Mouse (Mus musculus) ovary, postnatal 10 days (tissue): ENCODE data around the gene Clgn.
A peak's percentile ranks its signal among the peaks of the same experiment; 100 is the strongest.

ENCODE experiments used
- DNase-seq: peaks from one replicate; pipeline ENCODE4 v3.0.0; 2022; ENCODE audit warnings: low spot score

Gene Clgn

GRCm38 (mm10) chr8:83389316-83390005, at the start of gene Clgn:
Gene Clgn (plus strand): TSS chr8:83389867.
- peak; percentile 24 for DNase-seq

- no peak for DNase-seq
Observed at GRCm38 (mm10) chr8:83342076-83342475, 47.6 kb upstream of the Clgn start.

GRCm38 (mm10) chr8:83342693-83343092, 47.0 kb upstream of the Clgn start:
- no peak for DNase-seq

DNA sequence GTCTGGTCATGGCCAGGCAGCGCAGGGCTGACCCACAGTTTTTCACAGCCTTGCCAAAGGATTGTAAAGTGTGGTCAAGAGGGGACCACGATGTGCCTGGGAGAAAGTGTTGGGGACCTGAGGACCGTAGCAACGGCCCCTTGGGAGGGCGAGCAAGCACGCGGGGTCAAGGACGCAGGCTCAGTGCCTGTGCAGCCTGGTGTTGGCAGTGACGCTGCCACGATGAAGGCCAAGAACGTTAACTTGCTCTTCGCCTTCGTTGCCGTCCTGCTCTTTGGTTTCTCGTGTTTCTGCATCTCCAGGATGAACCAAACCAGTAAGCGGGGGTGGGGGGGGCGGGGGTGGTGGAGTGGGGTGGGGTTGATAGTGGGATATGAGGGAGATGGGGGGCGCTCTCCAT, 41.4 kb upstream of the Clgn start, which contains the start of gene Mgat4d:
Mgat4d (plus strand) TSS at position 209 of the 400 bp plus-strand sequence.
- DNase-seq = no peak

DNA sequence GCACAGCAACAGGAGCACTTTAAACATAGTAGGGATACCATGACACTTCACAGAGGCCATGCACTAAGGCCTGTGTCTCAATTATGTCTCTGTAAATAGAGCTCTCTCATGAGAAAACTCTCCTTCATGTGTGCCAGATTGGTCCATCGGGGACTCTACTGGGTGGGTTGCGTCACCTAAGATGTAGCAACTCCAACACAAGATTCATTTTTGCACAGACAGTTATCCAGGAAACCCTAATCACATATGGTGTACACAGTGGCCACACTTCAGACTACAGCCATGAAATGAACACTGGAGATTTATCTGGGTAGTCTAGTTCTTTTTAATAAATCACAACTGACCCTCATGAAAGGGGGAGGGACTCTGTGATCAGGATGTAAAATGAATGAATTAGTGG, 38.4 kb upstream of the Clgn start:
- DNase-seq = no peak

DNA sequence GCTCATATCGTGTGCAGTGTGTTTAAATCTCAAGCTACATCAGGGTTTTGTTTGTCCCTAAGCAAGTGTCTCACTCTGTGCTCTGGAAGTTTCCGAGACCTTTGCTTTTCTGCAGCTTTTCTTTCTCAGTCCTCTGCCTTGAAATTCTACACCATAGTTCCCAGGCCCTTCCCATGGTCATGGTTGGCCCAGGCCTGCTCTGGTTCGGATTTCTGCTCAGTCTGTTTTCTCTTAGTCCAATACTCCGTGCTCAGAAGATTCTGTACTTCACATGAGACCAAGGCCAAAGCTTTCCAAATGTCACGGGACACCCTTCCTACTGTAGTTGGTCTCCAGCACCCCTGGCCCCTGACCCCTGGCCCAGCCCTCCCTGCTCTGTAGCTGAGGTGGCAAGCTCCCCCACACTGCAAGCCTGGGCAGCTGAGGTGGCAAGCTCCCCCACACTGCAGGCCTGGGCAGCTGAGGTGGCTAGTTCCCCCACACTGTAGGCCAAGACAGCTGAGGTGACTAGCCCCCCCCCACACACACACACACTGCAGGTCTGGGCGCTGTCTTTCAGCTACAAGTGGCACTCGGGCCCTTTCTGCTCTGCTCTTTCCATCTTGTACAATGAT, 26.4 kb upstream of the Clgn start:
- no peak for DNase-seq

GRCm38 (mm10) chr8:83377231-83377630, 12.4 kb upstream of the Clgn start:
- DNase-seq = no peak

DNA sequence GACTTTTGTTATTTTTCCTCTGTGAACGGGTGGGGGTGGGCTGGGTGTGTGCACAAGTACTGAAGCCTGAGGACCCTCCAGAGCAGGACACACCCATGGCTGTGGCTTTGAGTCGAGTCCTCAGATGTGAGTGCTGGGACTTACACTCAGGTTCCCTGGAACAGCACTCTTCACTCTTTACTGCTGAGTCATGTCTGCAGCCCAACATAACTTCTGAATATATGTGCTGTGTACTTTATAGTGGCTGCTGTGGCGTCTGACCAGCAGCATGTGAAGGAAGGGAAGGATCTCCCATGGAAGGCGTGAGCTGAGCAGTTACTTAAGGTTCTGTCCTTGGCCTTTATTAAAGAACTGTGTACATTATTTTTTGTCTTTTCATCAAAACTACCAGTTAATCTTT, 9.5 kb upstream of the Clgn start:
- no peak for DNase-seq

DNA sequence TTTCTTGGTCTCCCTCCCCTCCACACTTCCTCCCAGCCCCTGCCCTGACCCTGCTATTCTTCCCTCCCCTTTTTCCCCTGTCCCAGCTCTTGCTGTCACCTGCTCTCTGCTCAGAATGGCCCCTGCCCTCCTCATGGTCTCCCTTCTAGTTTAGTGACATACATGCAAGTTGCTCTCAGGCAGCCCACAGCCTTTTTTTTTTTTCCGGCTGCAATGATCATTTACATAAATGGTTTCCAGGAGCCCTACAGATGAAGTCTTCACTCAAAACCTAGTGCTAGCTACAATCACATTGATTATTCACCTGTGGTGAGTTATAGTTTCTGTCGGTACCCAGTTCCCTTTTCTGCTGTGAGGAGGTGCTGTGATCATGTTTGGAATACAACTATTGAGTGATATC, 8.7 kb upstream of the Clgn start:
- DNase-seq = no peak

GRCm38 (mm10) chr8:83382850-83383249, 6.8 kb upstream of the Clgn start:
- no peak for DNase-seq

DNA sequence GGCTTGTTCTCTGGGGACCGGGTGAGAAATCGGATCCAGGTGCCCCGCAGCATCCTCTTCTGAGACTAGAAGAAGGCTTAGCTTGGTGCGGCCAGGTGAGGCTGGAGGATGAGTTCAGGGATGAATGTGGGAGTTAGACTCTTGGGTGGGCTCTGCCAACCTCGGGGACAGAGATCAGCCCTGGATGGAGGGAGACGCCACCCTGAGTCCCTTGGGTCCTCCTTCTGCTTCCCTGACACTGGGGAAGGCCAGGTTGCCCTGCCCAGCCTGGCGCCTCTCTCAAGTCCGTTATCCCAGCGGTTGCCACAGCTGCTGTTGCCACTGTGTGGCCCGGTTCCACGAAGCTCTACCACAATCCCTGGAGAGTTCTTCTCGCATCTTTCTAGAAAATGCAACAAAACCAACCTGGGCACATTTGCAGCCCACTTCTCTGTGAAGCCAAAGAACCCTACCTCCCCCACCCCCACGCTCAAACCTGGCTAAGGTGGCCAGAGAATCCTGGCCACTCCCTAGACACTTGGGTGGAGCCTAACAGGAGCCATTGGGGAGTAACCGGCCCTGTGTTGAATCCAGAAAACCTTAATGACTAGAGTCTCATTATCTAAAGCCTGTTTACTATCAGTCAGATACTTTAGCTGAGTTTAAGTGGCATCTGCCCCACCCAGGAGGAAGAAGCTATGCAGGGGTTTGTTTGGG, 487 bp downstream of the Clgn start:
- no peak for DNase-seq

DNA sequence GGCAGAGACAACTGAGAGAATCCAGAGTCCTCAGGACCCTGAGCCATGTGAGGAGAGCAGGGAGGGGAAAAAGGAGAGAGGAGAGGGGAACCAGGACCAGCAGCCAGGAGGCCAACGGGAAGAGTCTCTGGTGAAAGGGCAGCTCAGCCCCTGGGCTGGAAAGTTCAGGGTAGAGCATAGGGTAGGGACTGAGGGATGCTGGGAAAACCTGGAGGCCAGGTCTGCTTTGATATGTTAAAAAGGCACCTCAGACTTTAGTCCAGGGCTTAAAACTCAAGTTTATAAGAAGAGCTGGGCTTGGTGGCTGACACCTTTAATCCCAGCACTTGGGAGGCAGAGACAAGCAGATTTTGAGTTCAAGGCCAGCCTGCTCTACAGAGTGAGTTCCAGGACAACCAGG, 2.9 kb downstream of the Clgn start:
- DNase-seq = no peak

- no peak for DNase-seq
Observed at GRCm38 (mm10) chr8:83394325-83394724, 4.7 kb downstream of the Clgn start.

- no peak for DNase-seq
Observed at GRCm38 (mm10) chr8:83396680-83397079, 7.0 kb downstream of the Clgn start.

- DNase-seq = no peak
Observed at GRCm38 (mm10) chr8:83397726-83398125, 8.1 kb downstream of the Clgn start.

GRCm38 (mm10) chr8:83405548-83405947, 15.9 kb downstream of the Clgn start:
- no peak for DNase-seq

- no peak for DNase-seq
Observed at GRCm38 (mm10) chr8:83406836-83407235, 17.2 kb downstream of the Clgn start.

DNA sequence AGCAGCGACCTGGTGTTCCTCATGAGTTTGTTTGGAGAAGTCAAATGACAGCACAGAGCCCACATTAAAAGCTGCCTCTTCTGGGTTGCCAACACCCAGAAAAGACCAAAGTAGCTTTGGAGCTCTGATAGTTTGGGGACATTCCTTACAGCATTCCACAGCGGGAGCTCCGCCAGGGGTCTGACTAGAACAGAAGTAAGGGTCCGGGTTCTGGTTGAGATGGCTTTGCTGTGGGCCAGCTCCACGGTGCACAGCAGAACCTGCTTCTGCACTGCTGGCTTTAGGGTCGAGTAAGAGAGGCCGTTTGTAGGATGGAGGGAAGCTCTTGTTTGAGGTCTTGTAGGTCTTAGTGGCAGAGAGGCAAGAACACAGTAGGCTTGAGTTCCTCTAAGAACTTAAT, 18.8 kb downstream of the Clgn start:
- DNase-seq = no peak

GRCm38 (mm10) chr8:83416878-83417277, 27.2 kb downstream of the Clgn start:
- DNase-seq = no peak

DNA sequence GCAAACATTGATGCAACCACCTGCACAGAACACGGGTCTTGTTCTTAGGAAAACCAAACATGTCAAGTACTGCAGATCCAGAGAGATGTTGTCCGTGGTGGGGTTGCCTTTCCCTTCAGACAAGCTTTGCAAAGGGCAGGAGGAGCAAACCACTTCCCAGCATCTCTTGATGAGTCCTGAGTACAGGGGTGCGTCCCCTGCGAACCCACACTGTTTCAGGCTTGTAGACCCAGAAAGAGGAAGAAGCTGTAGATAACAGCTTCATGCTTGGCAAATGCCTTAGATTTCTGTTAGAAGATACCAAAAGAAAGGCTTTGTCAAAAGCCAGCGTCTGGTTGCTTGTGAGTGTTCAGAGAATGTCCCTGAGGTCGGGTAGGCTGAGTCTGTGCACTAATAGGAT, 28.3 kb downstream of the Clgn start:
- no peak for DNase-seq

DNA sequence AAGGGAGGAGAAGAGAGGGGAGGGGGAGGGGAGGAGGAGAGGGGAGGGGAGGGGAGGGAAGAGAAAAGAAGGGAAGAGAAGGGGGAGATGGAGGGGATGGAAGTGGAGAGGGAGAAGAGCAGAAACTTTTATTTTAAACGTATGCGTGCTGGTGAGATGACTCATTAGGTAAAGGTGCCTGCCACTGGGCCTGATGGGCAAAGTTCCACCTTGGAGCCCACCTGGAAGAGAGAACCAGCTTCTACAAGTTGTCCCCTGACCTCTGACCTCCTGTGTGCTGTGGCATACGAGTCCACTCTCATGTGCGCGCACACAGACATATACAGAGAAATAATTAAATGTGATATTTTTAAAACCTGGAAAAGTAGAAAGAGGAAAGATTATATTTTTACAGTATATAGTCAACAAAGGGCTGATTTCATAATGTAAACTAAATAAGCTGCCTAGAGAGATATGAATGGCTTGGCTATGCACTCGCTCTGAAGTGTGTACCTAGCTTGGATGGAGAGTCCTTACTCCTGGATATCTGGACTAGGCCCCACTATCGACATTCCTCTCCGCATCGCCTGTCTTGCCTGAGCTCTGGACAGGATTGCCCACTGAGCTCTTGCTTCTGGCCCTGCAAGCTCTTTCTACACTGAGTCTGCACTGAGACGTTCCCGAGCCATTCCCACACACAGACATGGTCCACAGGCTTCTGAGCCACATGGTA, 29.3 kb downstream of the Clgn start:
- DNase-seq = no peak

DNA sequence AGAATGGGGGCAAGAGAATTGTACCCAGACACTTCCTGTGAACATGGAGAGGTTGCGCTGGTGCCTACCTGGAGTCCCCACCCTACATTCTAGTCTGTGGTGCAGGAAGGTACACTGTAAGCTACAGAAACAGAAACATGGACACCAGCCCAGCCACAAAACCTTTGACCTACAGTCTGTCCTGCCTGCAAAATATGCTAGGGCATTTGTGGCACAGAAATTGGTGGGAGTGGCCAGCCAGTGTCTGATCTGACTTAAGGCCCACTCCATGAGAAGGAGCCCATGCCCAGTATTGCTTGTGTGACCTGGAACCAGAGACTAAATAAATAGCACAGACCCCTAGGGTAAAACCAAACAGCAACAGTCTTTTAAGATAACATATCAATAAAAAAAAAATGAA, 31.7 kb downstream of the Clgn start:
- DNase-seq = no peak
